9 mouse cellular contexts compared by ENCODE assay signal in the genomic region with DNA sequence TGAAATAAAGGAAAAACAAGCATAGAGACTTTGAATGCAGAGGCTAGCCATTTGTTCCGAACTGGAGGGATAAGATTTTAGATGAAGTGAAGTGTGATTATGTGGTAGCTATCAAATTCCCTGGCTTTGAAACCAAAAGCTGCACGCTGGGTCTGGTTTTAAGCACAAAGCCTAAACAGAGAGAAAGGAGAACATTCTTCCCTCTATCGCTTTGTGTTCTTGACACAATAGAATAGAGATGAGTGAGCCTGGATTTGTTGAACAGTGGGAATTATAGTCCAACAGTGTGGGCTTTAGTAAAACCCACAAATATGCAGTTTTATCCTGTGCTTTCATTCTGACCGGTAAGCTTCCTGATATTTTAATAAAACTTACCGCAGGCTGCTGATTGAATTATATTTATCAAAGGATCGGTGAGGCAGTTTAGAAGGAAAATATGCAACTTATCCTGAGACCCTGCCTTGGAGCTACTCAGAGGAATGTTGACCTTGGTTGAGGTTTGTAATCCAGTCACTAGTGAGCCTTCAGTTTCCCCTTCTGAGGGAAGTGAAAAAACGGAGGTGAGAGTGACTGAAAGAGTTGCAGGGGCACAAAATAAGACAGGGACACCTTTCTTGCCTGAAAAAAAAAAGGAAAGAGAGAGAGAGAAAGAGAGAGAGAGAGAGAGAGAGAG.
DNase-seq lines count a peak whose midpoint lies in the region; ATAC-seq lines count a peak whose summit lies in the region.
"Had no signal": no experiment of that assay in that cellular context is flagged by ENCODE, and none has a peak within 500 bp of the region (broad histone marks: within the 10 kb centered on the region; RNA-seq: fewer than 3 reads in every experiment).

No protein-coding gene starts in this region.

- no peaks in the 10 kb centered on the region for H3K36me3 ChIP-seq in kidney, embryonic 15.5 days
- H3K36me3 ChIP-seq in embryonic facial prominence, embryonic 12.5 days, result no peaks in the 10 kb centered on the region
- H3K36me3 ChIP-seq in intestine, embryonic 14.5 days (ENCODE audit: control insufficient read depth, insufficient read depth, low read length), result no peaks in the 10 kb centered on the region
- no peaks in the 10 kb centered on the region for H3K36me3 ChIP-seq in neural tube, embryonic 13.5 days

- no peak for DNase-seq in kidney, adult 18-20 months
- DNase-seq in intestine, embryonic 14.5 days (ENCODE audit: low spot score), result no peak
- no peak for DNase-seq in adrenal gland, postnatal 14 days
- DNase-seq in gastrocnemius, postnatal 25 days, result no peak
- no peak for DNase-seq in adrenal gland, postnatal 25 days

- no peak overlapping the region for H3K9ac ChIP-seq in kidney, embryonic 15.5 days
- H3K9ac ChIP-seq in embryonic facial prominence, embryonic 12.5 days, result 0 out of 2 replicates have a peak overlapping the region, but pooled peaks have one; percentile 4
- no peak overlapping the region for H3K9ac ChIP-seq in intestine, embryonic 14.5 days (ENCODE audit: low read length)
- H3K9ac ChIP-seq in neural tube, embryonic 13.5 days, result peak overlapping the region; percentile 27

- H3K27me3 ChIP-seq in kidney, embryonic 15.5 days, result no peaks in the 10 kb centered on the region
- no peaks in the 10 kb centered on the region for H3K27me3 ChIP-seq in embryonic facial prominence, embryonic 12.5 days
- no peaks in the 10 kb centered on the region for H3K27me3 ChIP-seq in intestine, embryonic 14.5 days (replicated peaks; ENCODE audit: control insufficient read depth, insufficient read depth, low read length)
- H3K27me3 ChIP-seq in neural tube, embryonic 13.5 days, result no peaks in the 10 kb centered on the region
- H3K27me3 ChIP-seq: CH12.LX had no signal

- H3K27ac ChIP-seq in kidney, embryonic 15.5 days, result no peak overlapping the region
- H3K27ac ChIP-seq in embryonic facial prominence, embryonic 12.5 days, result peak overlapping the region; percentile 54; the same call in 1 of the 2 replicates
- no peak overlapping the region for H3K27ac ChIP-seq in intestine, embryonic 14.5 days (ENCODE audit: low read depth)
- H3K27ac ChIP-seq in neural tube, embryonic 13.5 days (replicated peaks), result no peak overlapping the region

- H3K4me2 ChIP-seq in kidney, embryonic 15.5 days, result peak overlapping the region; percentile 57
- peak overlapping the region; percentile 48 for H3K4me2 ChIP-seq in embryonic facial prominence, embryonic 12.5 days (replicated peaks)
- peak overlapping the region; percentile 44 for H3K4me2 ChIP-seq in intestine, embryonic 14.5 days (ENCODE audit: low read length)
- H3K4me2 ChIP-seq in neural tube, embryonic 13.5 days, result peak overlapping the region; percentile 54

- peak overlapping the region; percentile 32 for H3K4me3 ChIP-seq in kidney, embryonic 15.5 days (replicated peaks)
- peak overlapping the region; percentile 24; the same call in 1 of the 2 replicates for H3K4me3 ChIP-seq in embryonic facial prominence, embryonic 12.5 days
- peak overlapping the region; percentile 8; the same call in 1 of the 2 replicates for H3K4me3 ChIP-seq in intestine, embryonic 14.5 days (ENCODE audit: low read depth, low read length)
- peak overlapping the region; percentile 31 for H3K4me3 ChIP-seq in neural tube, embryonic 13.5 days

- H3K9me3 ChIP-seq in kidney, embryonic 15.5 days (replicated peaks), result no peaks in the 10 kb centered on the region
- no peaks in the 10 kb centered on the region for H3K9me3 ChIP-seq in embryonic facial prominence, embryonic 12.5 days
- no peaks in the 10 kb centered on the region for H3K9me3 ChIP-seq in intestine, embryonic 14.5 days (ENCODE audit: control insufficient read depth, low read length)
- no peaks in the 10 kb centered on the region for H3K9me3 ChIP-seq in neural tube, embryonic 13.5 days

- 0 out of 2 replicates have a peak, but pooled peaks have one; percentile 15 for ATAC-seq in kidney, embryonic 15.5 days (replicated peaks; ENCODE audit: low FRiP score)
- 0 out of 2 replicates have a peak, but pooled peaks have one; percentile 57 for ATAC-seq in embryonic facial prominence, embryonic 12.5 days (ENCODE audit: insufficient number of reproducible peaks, insufficient read depth, low FRiP score, low TSS enrichment)
- no peak for ATAC-seq in intestine, embryonic 14.5 days (replicated peaks; ENCODE audit: low FRiP score, low TSS enrichment, low read depth)
- no peak for ATAC-seq in neural tube, embryonic 13.5 days (ENCODE audit: low read depth)

- 30% methylated on average over 7 of the region's 7 CpGs for WGBS in kidney, embryonic 15.5 days
- WGBS in embryonic facial prominence, embryonic 12.5 days, result 12% methylated on average over 7 of the region's 7 CpGs
- WGBS in intestine, embryonic 14.5 days, result 43% methylated on average over 7 of the region's 7 CpGs
- 23% methylated on average over 7 of the region's 7 CpGs for WGBS in neural tube, embryonic 13.5 days

- peaks cover 12% of the 10 kb centered on the region; the same call in 1 of the 2 replicates for H3K4me1 ChIP-seq in kidney, embryonic 15.5 days
- H3K4me1 ChIP-seq in embryonic facial prominence, embryonic 12.5 days, result peaks cover 14% of the 10 kb centered on the region
- no peaks in the 10 kb centered on the region for H3K4me1 ChIP-seq in intestine, embryonic 14.5 days (replicated peaks; ENCODE audit: control insufficient read depth, insufficient read depth, low read length)
- H3K4me1 ChIP-seq in neural tube, embryonic 13.5 days (replicated peaks), result peaks cover 19% of the 10 kb centered on the region

Comparison
In these comparisons a context has a peak if more than half of its experiments do, and no peak if none do; other contexts are left out.
1. ATAC-seq: peak in kidney, embryonic 15.5 days (single experiment) and embryonic facial prominence, embryonic 12.5 days (single experiment); none in intestine, embryonic 14.5 days (single experiment) and neural tube, embryonic 13.5 days (single experiment).
2. H3K9ac ChIP-seq: peak in embryonic facial prominence, embryonic 12.5 days (single experiment) and neural tube, embryonic 13.5 days (single experiment); none in kidney, embryonic 15.5 days (single experiment) and intestine, embryonic 14.5 days (single experiment).
3. Peak in every context shown above with its lines, with median percentiles within 50 percentile points of each other: H3K4me2 ChIP-seq and H3K4me3 ChIP-seq.